Mouse (Mus musculus): ENCODE results near the gene Lrp1. TPM values are rescaled to one million over a fixed set of nuclear protein-coding genes. Genes with fewer than 3 reads are reported as not detected.

Lrp1 gene
- total and polyA plus RNA-seq, 3 experiments, result 3.1 to 51.2 (median 11.8) TPM

- TF ChIP-seq MYC (IDR thresholded peaks at IDR 0.05; ENCODE audit: low read depth, low read length) (no peak), JUN (IDR thresholded peaks at IDR 0.05; ENCODE audit: insufficient read depth, low read depth, low read length) (no peak), GABPA (IDR thresholded peaks at IDR 0.05; ENCODE audit: insufficient replicate concordance, low read depth, low read length) (no peak), TBP (conservative IDR thresholded peaks at IDR 0.05; ENCODE audit: low read depth, low read length) (no peak), ZC3H11A (IDR thresholded peaks at IDR 0.05; ENCODE audit: low read depth, low read length) (no peak), E2F4 (IDR thresholded peaks at IDR 0.05; ENCODE audit: insufficient replicate concordance, low read depth, low read length) (no peak), BHLHE40 (IDR thresholded peaks at IDR 0.05; ENCODE audit: low read depth, low read length) (peak; percentile 29; the same call in 1 of the 2 replicates)
Measured at GRCm38 (mm10) chr10:127643553-127644238, 22.7 kb upstream of the Lrp1 start (continued).

GRCm38 (mm10) chr10:127642772-127643552 is 22.0 kb upstream of the Lrp1 start, which contains the start of gene Stat6:
Stat6 (plus strand) TSS chr10:127642986.
- peak; percentile 87 for DNase-seq (ENCODE audit: extremely low read depth)
- peaks cover 15 to 29% of the 10 kb centered on the region in 2 experiments for H3K36me3 ChIP-seq (replicated peaks in 1 of 2; ENCODE audit: control insufficient read depth in 1 of 2, insufficient read depth in 1 of 2, low read length in 1 of 2)
- H3K27me3 ChIP-seq (replicated peaks), result no peaks in the 10 kb centered on the region
- H3K4me1 ChIP-seq (ENCODE audit: control insufficient read depth in 1 of 2, insufficient read depth in 2 of 2), result peaks cover 10 to 32% of the 10 kb centered on the region in 2 experiments
- in situ Hi-C loops (cut with MboI; ENCODE audit: low pct_ligation_motif_present, low pct_unique_long_range_greater_than_20kb, low sequenced_read_pairs) (no loop called here), dilution Hi-C loops (cut with MboI; ENCODE audit: extremely low pct_ligation_motif_present, extremely low pct_unique_long_range_greater_than_20kb, low sequenced_read_pairs) (no loop called here)
- H3K79me2 ChIP-seq (replicated peaks; ENCODE audit: control insufficient read depth, extremely low read depth, insufficient read depth, poor library complexity, severe bottlenecking), result peaks cover 16% of the 10 kb centered on the region
- H3K9ac ChIP-seq (ENCODE audit: insufficient read depth, low read depth), result peak within 1 kb of the TSS; percentile 91
- H3K27ac ChIP-seq (ENCODE audit: insufficient read depth, low read depth), result peak within 1 kb of the TSS; percentile 84
- H3K4me3 ChIP-seq (replicated peaks in 1 of 3; ENCODE audit: low read depth in 2 of 3, low read length in 2 of 3, poor library complexity in 1 of 3), result peak within 1 kb of the TSS; percentile 60 to 86 (median 76)
- H3K4me2 ChIP-seq (ENCODE audit: insufficient read depth, low read depth, poor library complexity, severe bottlenecking), result peak within 1 kb of the TSS; percentile 80
- no peaks in the 10 kb centered on the region for H3K9me3 ChIP-seq (replicated peaks; ENCODE audit: low read length)
- TF ChIP-seq USF1 (IDR thresholded peaks at IDR 0.05; ENCODE audit: low read depth, low read length) (no peak), GABPA (IDR thresholded peaks at IDR 0.05; ENCODE audit: insufficient replicate concordance, low read depth, low read length) (no peak), RAD21 (IDR thresholded peaks at IDR 0.05; ENCODE audit: low read depth, low read length) (no peak), NELFE (IDR thresholded peaks at IDR 0.05; ENCODE audit: low read depth, low read length) (0 out of 2 replicates have a peak, but pooled peaks have one; percentile 56), EP300 (IDR thresholded peaks at IDR 0.05; ENCODE audit: low read length) (no peak), IRF4 (IDR thresholded peaks at IDR 0.05; ENCODE audit: low read depth, low read length) (0 out of 2 replicates have a peak, but pooled peaks have one; percentile 17), ETS1 (conservative IDR thresholded peaks at IDR 0.05; ENCODE audit: low read depth, low read length) (peak; percentile 68), USF2 (conservative IDR thresholded peaks at IDR 0.05; ENCODE audit: low read depth, low read length) (no peak), MEF2A (IDR thresholded peaks at IDR 0.05; ENCODE audit: borderline replicate concordance, low read depth, low read length) (peak; percentile 58), E2F4 (IDR thresholded peaks at IDR 0.05; ENCODE audit: insufficient replicate concordance, low read depth, low read length) (no peak), MAFK (IDR thresholded peaks at IDR 0.05; ENCODE audit: insufficient replicate concordance, low read length) (no peak), TBP (conservative IDR thresholded peaks at IDR 0.05; ENCODE audit: low read depth, low read length) (0 out of 2 replicates have a peak, but pooled peaks have one; percentile 24), PAX5 (IDR thresholded peaks at IDR 0.05; ENCODE audit: low read length) (no peak), HCFC1 (IDR thresholded peaks at IDR 0.05; ENCODE audit: low read depth, low read length) (peak; percentile 46), BHLHE40 (IDR thresholded peaks at IDR 0.05; ENCODE audit: low read depth, low read length) (peak; percentile 87), MXI1 (IDR thresholded peaks at IDR 0.05; ENCODE audit: low read depth, low read length) (peak; percentile 80), NRF1 (IDR thresholded peaks at IDR 0.05; ENCODE audit: low read depth, low read length) (peak; percentile 21; the same call in 1 of the 2 replicates), JUND (conservative IDR thresholded peaks at IDR 0.05; ENCODE audit: low read depth, low read length) (no peak), POLR2A (IDR thresholded peaks at IDR 0.05; ENCODE audit: low read depth, low read length) (peak; percentile 72), RCOR1 (conservative IDR thresholded peaks at IDR 0.05; ENCODE audit: low read depth, low read length) (0 out of 2 replicates have a peak, but pooled peaks have one; percentile 63), ZMIZ1 (IDR thresholded peaks at IDR 0.05; ENCODE audit: low read depth, low read length) (peak; percentile 73; the same call in 1 of the 2 replicates), MAX (IDR thresholded peaks at IDR 0.05; ENCODE audit: low read length) (peak; percentile 37; the same call in 1 of the 2 replicates), ZNF384 (IDR thresholded peaks at IDR 0.05; ENCODE audit: low read depth, low read length) (no peak), CHD1 (IDR thresholded peaks at IDR 0.05; ENCODE audit: low read depth, low read length) (no peak), MAZ (IDR thresholded peaks at IDR 0.05; ENCODE audit: low read depth, low read length) (peak; percentile 83), CHD2 (IDR thresholded peaks at IDR 0.05; ENCODE audit: low read length) (no peak), SIN3A (IDR thresholded peaks at IDR 0.05; ENCODE audit: low read length) (peak; percentile 85), ELF1 (IDR thresholded peaks at IDR 0.05; ENCODE audit: low read depth, low read length) (peak; percentile 90), CTCF (conservative IDR thresholded peaks at IDR 0.05 in 1 of 2, IDR thresholded peaks at IDR 0.05 in 1 of 2; ENCODE audit: low read depth in 2 of 2, low read length in 2 of 2) (no peak), UBTF (IDR thresholded peaks at IDR 0.05; ENCODE audit: low read depth, low read length) (0 out of 2 replicates have a peak, but pooled peaks have one; percentile 13), SMC3 (IDR thresholded peaks at IDR 0.05; ENCODE audit: low read depth, low read length) (no peak)
